Mouse (Mus musculus): ENCODE results near the gene Grm2. TPM values are rescaled to one million over a fixed set of nuclear protein-coding genes. Genes with fewer than 3 reads are reported as not detected.

Gene Grm2
- total RNA-seq, 1 experiment: 1.7 TPM

DNA sequence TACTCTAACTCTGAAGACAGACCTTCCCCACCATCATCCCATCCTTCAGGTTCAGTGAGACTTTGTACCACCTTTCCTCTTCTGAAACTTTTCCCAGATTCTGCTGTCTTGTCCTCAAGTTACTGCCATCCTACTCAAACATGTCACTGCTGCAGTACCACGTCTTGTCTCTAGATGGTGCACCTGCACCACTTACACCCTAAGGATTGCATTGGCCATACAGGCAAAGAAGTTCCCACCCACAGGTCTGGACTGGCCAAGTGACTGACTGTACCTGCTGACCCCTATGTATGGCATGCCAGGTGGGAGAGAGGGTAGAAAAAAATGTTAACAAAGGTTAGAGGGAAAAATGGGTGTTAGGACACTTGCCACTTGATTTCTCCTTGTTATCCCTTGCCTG is 19.6 kb upstream of the Grm2 start:
- H3K36me3 ChIP-seq (ENCODE audit: control insufficient read depth, insufficient read depth, low read length, poor library complexity, severe bottlenecking): peaks cover 39% of the 10 kb centered on the region
- peaks cover 0 to 6% of the 10 kb centered on the region in 2 experiments; a peak in 2 of 4 replicates for H3K4me1 ChIP-seq (ENCODE audit: control insufficient read depth in 2 of 2, insufficient read depth in 2 of 2, low read length in 2 of 2, poor library complexity in 1 of 2)
- TF ChIP-seq MAFK (IDR thresholded peaks at IDR 0.05; ENCODE audit: insufficient read depth, low read depth, low read length) (no peak), CHD2 (IDR thresholded peaks at IDR 0.05; ENCODE audit: low read depth, low read length) (no peak), ZC3H11A (IDR thresholded peaks at IDR 0.05; ENCODE audit: borderline replicate concordance, low read depth, low read length) (peak; percentile 69; the same call in 1 of the 2 replicates), ZNF384 (IDR thresholded peaks at IDR 0.05; ENCODE audit: low read depth, low read length) (no peak), HCFC1 (IDR thresholded peaks at IDR 0.05; ENCODE audit: borderline replicate concordance, insufficient read depth, low read length) (no peak)
- no peak overlapping the region for H3K27ac ChIP-seq (ENCODE audit: insufficient read depth, low read depth, low read length, poor library complexity, severe bottlenecking)
- H3K4me3 ChIP-seq (ENCODE audit: insufficient read depth in 1 of 2, low read depth in 1 of 2, low read length in 2 of 2, poor library complexity in 1 of 2, severe bottlenecking in 1 of 2): no peak overlapping the region
- DNase-seq (ENCODE audit: low read depth, low spot score): peak; percentile 78
- H3K9ac ChIP-seq (ENCODE audit: insufficient read depth, low read depth, low read length, poor library complexity, severe bottlenecking): no peak overlapping the region
- H3K9me3 ChIP-seq (ENCODE audit: control insufficient read depth, insufficient read depth, low read depth, low read length): no peaks in the 10 kb centered on the region
- in situ Hi-C loops (cut with MboI; ENCODE audit: low sequenced_read_pairs in 2 of 2, unreplicated experiment in 2 of 2): loop anchor here in 1 of 2 experiments (10.0 kb wide), 1 partner anchor 139 kb away; no protein-coding TSS in a partner anchor

DNA sequence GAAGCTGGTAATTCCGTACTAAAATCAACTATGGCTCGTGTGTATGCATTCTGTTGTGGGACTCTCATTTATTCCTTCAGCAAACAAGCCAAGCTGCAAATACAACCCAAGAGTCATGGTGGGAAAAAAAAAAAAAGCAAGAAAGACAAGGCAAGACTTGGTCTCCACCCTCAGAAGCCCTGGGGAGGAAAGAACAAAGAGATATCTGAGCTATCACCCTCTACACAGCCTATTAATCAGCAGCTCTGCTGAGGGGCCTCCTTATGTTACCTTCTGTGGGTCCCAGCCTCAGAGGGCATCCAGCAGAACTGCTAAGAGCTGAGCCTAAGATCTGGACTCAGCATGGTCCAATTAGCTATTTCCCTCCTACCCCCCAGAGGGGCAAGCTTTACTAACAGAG is 18.0 kb upstream of the Grm2 start:
- no peak overlapping the region for H3K27ac ChIP-seq (ENCODE audit: insufficient read depth, low read depth, low read length, poor library complexity, severe bottlenecking)

DNA sequence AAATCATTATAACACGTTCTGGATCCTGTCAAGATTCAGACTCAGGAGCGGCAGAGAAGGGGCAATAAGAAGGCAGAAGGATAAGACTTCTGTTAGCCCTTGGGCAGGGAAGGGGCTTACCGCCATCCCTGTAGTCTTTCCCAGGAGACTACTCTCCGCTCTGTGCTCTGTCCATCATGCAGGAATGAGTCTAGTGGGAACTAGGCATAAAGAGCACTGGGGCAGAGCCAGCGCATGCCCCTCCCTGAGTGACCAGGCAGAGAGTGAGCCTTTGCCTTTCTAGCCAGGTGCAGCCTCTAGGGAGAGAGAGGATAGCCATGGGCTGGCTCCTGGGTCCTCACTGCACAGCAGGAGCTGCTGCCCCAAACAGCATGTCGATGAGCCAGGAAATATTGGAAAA is 9.0 kb upstream of the Grm2 start:
- Histone ChIP-seq H3K4me1 (ENCODE audit: control insufficient read depth in 2 of 2, insufficient read depth in 2 of 2, low read length in 2 of 2, poor library complexity in 1 of 2) (peaks cover 2 to 15% of the 10 kb centered on the region in 2 experiments; a peak in 2 of 4 replicates), H3K9me3 (ENCODE audit: control insufficient read depth, insufficient read depth, low read depth, low read length) (no peaks in the 10 kb centered on the region), H3K36me3 (ENCODE audit: control insufficient read depth, insufficient read depth, low read length, poor library complexity, severe bottlenecking) (peaks cover 43% of the 10 kb centered on the region; the same call in 1 of the 2 replicates), H3K27ac (ENCODE audit: insufficient read depth, low read depth, low read length, poor library complexity, severe bottlenecking) (no peak overlapping the region), H3K9ac (ENCODE audit: insufficient read depth, low read depth, low read length, poor library complexity, severe bottlenecking) (no peak overlapping the region), H3K4me3 (ENCODE audit: insufficient read depth in 1 of 2, low read depth in 1 of 2, low read length in 2 of 2, poor library complexity in 1 of 2, severe bottlenecking in 1 of 2) (no peak overlapping the region)
- DNase-seq (ENCODE audit: low read depth, low spot score): no peak
- in situ Hi-C loops (cut with MboI; ENCODE audit: low sequenced_read_pairs in 2 of 2, unreplicated experiment in 2 of 2): no loop called here
- TF ChIP-seq HCFC1 (IDR thresholded peaks at IDR 0.05; ENCODE audit: borderline replicate concordance, insufficient read depth, low read length): no peak
- no peak for TF ChIP-seq CHD2 (IDR thresholded peaks at IDR 0.05; ENCODE audit: low read depth, low read length)
- TF ChIP-seq ZC3H11A (IDR thresholded peaks at IDR 0.05; ENCODE audit: borderline replicate concordance, low read depth, low read length): no peak
- TF ChIP-seq ZNF384 (IDR thresholded peaks at IDR 0.05; ENCODE audit: low read depth, low read length): no peak
- no peak for TF ChIP-seq MAFK (IDR thresholded peaks at IDR 0.05; ENCODE audit: insufficient read depth, low read depth, low read length)

More for the DNA sequence above, 18.0 kb upstream of the Grm2 start:
- H3K4me1 ChIP-seq (ENCODE audit: control insufficient read depth in 2 of 2, insufficient read depth in 2 of 2, low read length in 2 of 2, poor library complexity in 1 of 2): peaks cover 0 to 6% of the 10 kb centered on the region in 2 experiments; a peak in 2 of 4 replicates
- H3K9ac ChIP-seq (ENCODE audit: insufficient read depth, low read depth, low read length, poor library complexity, severe bottlenecking): no peak overlapping the region
- TF ChIP-seq HCFC1 (IDR thresholded peaks at IDR 0.05; ENCODE audit: borderline replicate concordance, insufficient read depth, low read length) (no peak), MAFK (IDR thresholded peaks at IDR 0.05; ENCODE audit: insufficient read depth, low read depth, low read length) (no peak)
- no peak overlapping the region for H3K4me3 ChIP-seq (ENCODE audit: insufficient read depth in 1 of 2, low read depth in 1 of 2, low read length in 2 of 2, poor library complexity in 1 of 2, severe bottlenecking in 1 of 2)
- in situ Hi-C loops (cut with MboI; ENCODE audit: low sequenced_read_pairs in 2 of 2, unreplicated experiment in 2 of 2): loop anchor here in 1 of 2 experiments (10.0 kb wide), 1 partner anchor 141 kb away; no protein-coding TSS in a partner anchor
- no peak for DNase-seq (ENCODE audit: low read depth, low spot score)
- H3K9me3 ChIP-seq (ENCODE audit: control insufficient read depth, insufficient read depth, low read depth, low read length): no peaks in the 10 kb centered on the region
- peaks cover 35% of the 10 kb centered on the region for H3K36me3 ChIP-seq (ENCODE audit: control insufficient read depth, insufficient read depth, low read length, poor library complexity, severe bottlenecking)

GRCm38 (mm10) chr9:106664433-106664832 is 8.6 kb upstream of the Grm2 start:
- Histone ChIP-seq H3K4me3 (ENCODE audit: insufficient read depth in 1 of 2, low read depth in 1 of 2, low read length in 2 of 2, poor library complexity in 1 of 2, severe bottlenecking in 1 of 2) (no peak overlapping the region), H3K36me3 (ENCODE audit: control insufficient read depth, insufficient read depth, low read length, poor library complexity, severe bottlenecking) (peaks cover 42% of the 10 kb centered on the region; the same call in 1 of the 2 replicates), H3K27ac (ENCODE audit: insufficient read depth, low read depth, low read length, poor library complexity, severe bottlenecking) (no peak overlapping the region), H3K9ac (ENCODE audit: insufficient read depth, low read depth, low read length, poor library complexity, severe bottlenecking) (no peak overlapping the region), H3K4me1 (ENCODE audit: control insufficient read depth in 2 of 2, insufficient read depth in 2 of 2, low read length in 2 of 2, poor library complexity in 1 of 2) (peaks cover 2 to 15% of the 10 kb centered on the region in 2 experiments; a peak in 2 of 4 replicates), H3K9me3 (ENCODE audit: control insufficient read depth, insufficient read depth, low read depth, low read length) (no peaks in the 10 kb centered on the region)
- in situ Hi-C loops (cut with MboI; ENCODE audit: low sequenced_read_pairs in 2 of 2, unreplicated experiment in 2 of 2): no loop called here
- DNase-seq (ENCODE audit: low read depth, low spot score): no peak
- TF ChIP-seq MAFK (IDR thresholded peaks at IDR 0.05; ENCODE audit: insufficient read depth, low read depth, low read length) (no peak), CHD2 (IDR thresholded peaks at IDR 0.05; ENCODE audit: low read depth, low read length) (no peak), HCFC1 (IDR thresholded peaks at IDR 0.05; ENCODE audit: borderline replicate concordance, insufficient read depth, low read length) (no peak), ZNF384 (IDR thresholded peaks at IDR 0.05; ENCODE audit: low read depth, low read length) (no peak), ZC3H11A (IDR thresholded peaks at IDR 0.05; ENCODE audit: borderline replicate concordance, low read depth, low read length) (no peak)

- Histone ChIP-seq H3K27ac (ENCODE audit: insufficient read depth, low read depth, low read length, poor library complexity, severe bottlenecking) (no peak overlapping the region), H3K4me3 (ENCODE audit: insufficient read depth in 1 of 2, low read depth in 1 of 2, low read length in 2 of 2, poor library complexity in 1 of 2, severe bottlenecking in 1 of 2) (no peak overlapping the region), H3K4me1 (ENCODE audit: control insufficient read depth in 2 of 2, insufficient read depth in 2 of 2, low read length in 2 of 2, poor library complexity in 1 of 2) (peaks cover 2 to 15% of the 10 kb centered on the region in 2 experiments; a peak in 2 of 4 replicates), H3K36me3 (ENCODE audit: control insufficient read depth, insufficient read depth, low read length, poor library complexity, severe bottlenecking) (peaks cover 49% of the 10 kb centered on the region), H3K9ac (ENCODE audit: insufficient read depth, low read depth, low read length, poor library complexity, severe bottlenecking) (no peak overlapping the region), H3K9me3 (ENCODE audit: control insufficient read depth, insufficient read depth, low read depth, low read length) (no peaks in the 10 kb centered on the region)
- no peak for DNase-seq (ENCODE audit: low read depth, low spot score)
- TF ChIP-seq ZC3H11A (IDR thresholded peaks at IDR 0.05; ENCODE audit: borderline replicate concordance, low read depth, low read length): no peak
- no peak for TF ChIP-seq CHD2 (IDR thresholded peaks at IDR 0.05; ENCODE audit: low read depth, low read length)
- no peak for TF ChIP-seq MAFK (IDR thresholded peaks at IDR 0.05; ENCODE audit: insufficient read depth, low read depth, low read length)
- no peak for TF ChIP-seq HCFC1 (IDR thresholded peaks at IDR 0.05; ENCODE audit: borderline replicate concordance, insufficient read depth, low read length)
- no peak for TF ChIP-seq ZNF384 (IDR thresholded peaks at IDR 0.05; ENCODE audit: low read depth, low read length)
- in situ Hi-C loops (cut with MboI; ENCODE audit: low sequenced_read_pairs in 2 of 2, unreplicated experiment in 2 of 2): no loop called here
Measured at GRCm38 (mm10) chr9:106663200-106663599, 7.3 kb upstream of the Grm2 start.
